Mouse (Mus musculus): ENCODE results near the gene Slc16a10.
"Not testable (repeated sequence)": the region's sequence is repeated elsewhere in the genome, so short reads cannot be mapped to it uniquely, and the experiment has no call there.

Slc16a10 gene

DNA sequence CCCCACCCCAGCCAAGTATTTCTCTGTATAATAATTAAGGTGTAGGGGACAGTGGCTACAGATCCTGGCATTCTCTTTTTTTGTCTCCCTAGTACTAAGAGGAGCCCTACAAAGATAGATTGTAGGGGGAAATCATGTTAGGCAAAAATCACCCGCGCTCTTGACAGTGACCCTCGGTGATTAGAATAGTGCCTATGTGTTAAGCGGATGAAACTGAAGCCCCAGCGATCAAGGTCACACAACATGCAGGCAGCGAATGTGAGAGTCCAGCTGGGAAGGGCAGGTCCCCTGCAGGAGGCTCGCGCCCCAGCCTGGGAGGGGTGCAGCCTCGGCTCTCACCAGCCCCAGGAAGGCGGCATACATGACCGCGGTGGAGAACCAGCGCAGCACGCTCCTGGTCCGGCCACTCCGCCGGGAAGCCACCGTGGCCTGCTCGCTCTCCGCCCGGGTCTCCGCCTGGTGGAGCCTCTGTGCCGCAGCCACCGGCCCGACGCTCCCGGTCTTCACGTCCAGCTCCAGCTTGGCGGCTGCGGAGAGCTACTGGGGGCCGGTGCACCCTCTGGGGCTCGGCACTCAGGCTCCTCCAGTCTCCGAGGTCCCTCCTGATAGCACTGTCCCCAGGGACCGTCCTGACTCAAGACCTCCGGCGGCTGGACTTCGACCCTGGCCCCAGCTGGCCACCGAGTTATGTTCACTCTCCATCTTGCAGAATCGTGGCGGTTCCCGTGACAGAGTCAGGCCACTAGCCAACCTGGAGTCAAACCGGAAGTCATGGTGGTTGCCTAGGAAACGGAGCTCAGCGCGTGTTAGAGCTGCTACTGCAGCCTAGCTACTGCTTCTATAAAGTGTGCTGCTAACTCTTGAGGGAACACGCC, 117.3 kb downstream of the Slc16a10 start, which contains the start of gene Mfsd4b1:
Mfsd4b1 (minus strand) TSS at position 715 of the 875 bp plus-strand sequence.
- DNase-seq: peak; percentile 91 to 94

GRCm38 (mm10) chr10:40020401-40020800, 121.7 kb downstream of the Slc16a10 start:
- no peak for DNase-seq

DNA sequence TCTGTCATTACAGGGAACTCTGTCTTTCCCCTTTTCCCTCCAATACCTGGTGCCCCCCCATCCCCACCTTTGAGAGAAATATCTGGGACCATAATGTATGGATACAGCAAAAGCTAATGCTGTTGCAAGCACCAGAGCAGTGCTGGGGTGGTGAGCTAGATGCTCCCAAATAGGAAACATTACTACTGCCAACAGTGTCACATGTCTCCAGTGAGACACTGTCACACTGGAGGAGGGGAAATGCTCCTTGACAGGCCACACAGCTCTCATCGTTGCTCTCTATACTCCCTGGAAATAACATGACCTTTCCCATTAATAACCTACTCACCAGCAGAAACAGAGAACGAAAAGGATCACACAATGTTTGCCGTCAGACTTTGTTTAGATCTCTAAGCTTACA, 122.6 kb downstream of the Slc16a10 start:
- DNase-seq: no peak

DNA sequence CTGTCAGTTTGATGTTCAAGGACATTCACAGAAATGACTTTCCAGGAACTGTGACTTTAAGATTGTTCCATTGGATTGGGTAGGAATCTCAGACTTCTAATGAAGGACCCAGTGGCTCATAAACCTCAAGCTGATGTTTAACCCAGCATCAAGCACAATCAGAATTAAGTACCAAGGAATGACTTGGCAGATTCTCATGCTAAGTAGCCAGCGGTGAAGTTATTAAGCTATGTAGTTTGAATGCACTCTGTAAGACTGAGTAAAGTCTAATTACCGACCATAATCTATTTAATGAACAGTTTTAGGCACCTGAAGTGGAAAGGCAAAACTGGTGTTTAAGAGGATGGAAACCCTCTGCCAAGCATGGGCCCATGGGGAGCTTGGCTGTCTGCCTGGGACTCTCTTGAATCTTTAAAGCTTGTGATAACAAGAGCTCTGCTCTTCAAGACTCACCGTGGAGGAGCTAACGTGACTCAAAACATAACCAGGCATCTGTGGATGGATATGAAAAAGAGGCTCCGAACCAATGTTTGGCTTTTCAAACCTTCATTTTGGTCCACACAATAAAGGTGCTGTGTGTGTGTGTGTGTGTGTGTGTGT, 123.7 kb downstream of the Slc16a10 start:
- DNase-seq: peak in 1 of 2 experiments; percentile 29

GRCm38 (mm10) chr10:40009591-40009990, 132.5 kb downstream of the Slc16a10 start:
- no peak for DNase-seq

DNA sequence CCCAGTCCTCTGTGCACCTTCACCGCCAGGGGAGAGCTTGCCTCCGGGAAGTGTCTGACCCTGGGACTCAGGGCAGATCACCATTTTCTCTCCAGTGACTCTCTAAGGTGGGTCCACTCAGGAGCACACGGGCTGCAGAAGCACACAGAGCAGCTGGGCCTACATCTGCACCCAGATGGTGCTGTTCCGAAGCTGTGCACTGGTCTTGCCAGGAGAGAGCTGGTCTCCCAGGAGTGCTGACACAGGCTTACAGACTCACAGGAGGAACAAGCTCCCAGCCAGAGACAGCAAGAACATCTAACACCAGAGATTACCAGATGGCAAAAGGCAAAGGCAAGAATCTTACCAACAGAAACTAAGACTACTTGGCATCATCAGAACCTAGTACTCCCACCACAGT, 133.2 kb downstream of the Slc16a10 start:
- DNase-seq: not testable (repeated sequence)

DNA sequence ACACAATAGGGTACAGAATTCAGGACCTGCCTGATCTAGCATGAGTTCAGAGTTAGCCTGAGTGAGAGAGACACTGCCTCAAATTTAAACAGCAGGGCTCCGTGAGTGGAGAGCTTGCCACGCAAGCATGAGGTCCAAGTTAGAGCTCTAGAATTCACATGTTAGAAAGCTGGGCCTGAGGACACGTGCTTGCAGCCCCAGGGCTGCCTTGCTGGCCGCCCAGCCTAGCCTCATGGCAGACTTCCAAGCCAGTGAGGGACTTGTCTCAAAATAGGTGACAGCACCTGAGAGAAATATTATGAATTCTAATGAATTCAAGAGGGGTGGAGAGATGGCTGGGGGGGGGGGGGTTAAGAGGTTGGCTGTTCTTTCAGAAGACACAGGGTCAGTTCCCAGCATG, 134.1 kb downstream of the Slc16a10 start:
- DNase-seq: peak in 1 of 2 experiments; percentile 28

GRCm38 (mm10) chr10:40006963-40007362, 135.1 kb downstream of the Slc16a10 start:
- DNase-seq: no peak

GRCm38 (mm10) chr10:40000746-40001145, 141.3 kb downstream of the Slc16a10 start:
- DNase-seq: no peak

DNA sequence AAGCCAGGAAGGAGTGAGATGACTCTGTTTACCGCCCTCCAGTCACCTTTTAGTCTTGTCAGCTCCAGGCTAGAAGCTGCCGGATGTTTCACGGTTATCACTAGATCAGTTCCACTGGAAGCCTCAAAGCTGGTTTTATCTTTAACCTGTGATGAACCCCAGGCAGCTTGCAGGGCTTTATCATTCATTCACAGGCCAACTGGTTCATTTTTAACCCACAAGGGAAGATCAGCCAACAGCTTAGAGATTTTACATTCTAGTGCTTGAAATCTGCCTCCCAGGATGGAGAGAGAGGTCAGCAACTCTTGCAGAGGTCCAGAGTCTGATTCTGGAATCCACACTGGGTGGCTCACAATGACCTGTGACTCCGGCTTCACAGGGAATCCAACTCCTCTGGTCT, 150.9 kb downstream of the Slc16a10 start:
- no peak for DNase-seq

DNA sequence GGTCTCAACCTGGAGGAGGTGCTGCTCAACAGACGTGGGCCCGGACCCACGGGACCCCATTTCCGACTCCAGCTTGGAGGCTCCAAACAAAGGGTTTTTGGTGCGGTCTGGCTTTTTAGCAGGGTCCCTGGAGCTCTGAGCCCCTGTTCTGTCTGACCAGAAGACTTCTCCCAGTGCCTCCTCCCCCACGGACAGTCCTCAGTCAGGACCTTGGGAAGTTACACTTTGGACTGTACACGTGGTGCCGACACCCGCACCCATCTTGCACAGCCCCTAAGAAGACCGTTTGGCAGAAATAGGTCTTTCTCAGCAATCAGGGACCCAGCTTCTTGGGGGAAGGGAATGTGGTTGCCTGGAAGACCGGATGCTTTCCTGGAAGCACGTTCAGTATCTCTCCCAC, 155.6 kb downstream of the Slc16a10 start, which contains the start of gene Mfsd4b5:
Mfsd4b5 (minus strand) TSS at position 181 of the 400 bp plus-strand sequence.
- DNase-seq: no peak
